Mouse (Mus musculus): Measurements from ENCODE around the gene Vmn1r239-ps. TPM values are rescaled to one million over a fixed set of nuclear protein-coding genes. Genes with fewer than 3 reads are reported as not detected.

The Vmn1r239-ps gene
- polyA plus RNA-seq (2012; rRNA removed; ENCODE audit: low replicate concordance) = not detected in 2 replicates

DNA sequence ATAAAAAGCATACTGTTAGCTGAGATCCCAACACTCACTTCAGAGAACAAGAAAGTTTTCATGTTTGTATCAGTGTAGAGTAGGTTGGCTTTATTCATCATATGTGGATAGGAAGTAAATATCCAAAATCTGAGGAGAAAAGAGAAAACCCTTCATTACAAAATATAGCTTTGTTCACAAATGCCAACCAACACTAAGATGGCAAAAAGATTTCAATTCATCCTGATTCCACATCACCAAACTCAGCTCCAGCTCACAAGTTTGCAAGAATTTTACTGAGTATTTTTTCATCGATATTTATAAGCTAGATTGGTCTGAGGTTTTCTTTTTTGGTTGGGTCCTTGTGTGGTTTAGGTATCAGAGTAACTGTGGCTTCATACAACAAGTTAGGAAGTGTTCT, at the start of gene Vmn1r239-ps:
Vmn1r239-ps (minus strand) TSS at position 101 of the 400 bp plus-strand sequence.

GRCm38 (mm10) chrX:147429129-147429528, 24.4 kb downstream of the Vmn1r239-ps start, which contains the start of gene Il13ra2:
Gene Il13ra2, minus strand, starts transcription at chrX:147429192.

Other genes starting within 250 kb of the Vmn1r239-ps start
- not detected in 2 replicates for gene Il13ra2, start 24.5 kb downstream of the Vmn1r239-ps start, polyA plus RNA-seq (2012; rRNA removed; ENCODE audit: low replicate concordance)
- gene Lrch2, start 100.4 kb upstream of the Vmn1r239-ps start, polyA plus RNA-seq (2012; rRNA removed; ENCODE audit: low replicate concordance) = 0.04 TPM in 2 replicates

Measured in duodenum, adult 2 months (tissue).